Mouse (Mus musculus) left cerebral cortex, adult 11 months (tissue): ENCODE results near the gene Mrpl45.
A peak's percentile ranks its signal among the peaks of the same experiment; 100 is the strongest.
"Not testable (repeated sequence)": the region's sequence is repeated elsewhere in the genome, so short reads cannot be mapped to it uniquely, and the experiment has no call there.

Experiments
- DNase-seq: peaks from one replicate; pipeline ENCODE4 v3.0.0; 2022; ENCODE audit warnings: low spot score

Gene Mrpl45

GRCm38 (mm10) chr11:97296542-97296941, 19.0 kb upstream of the Mrpl45 start:
- no peak for DNase-seq

- DNase-seq: no peak
Observed at GRCm38 (mm10) chr11:97299939-97300338, 15.6 kb upstream of the Mrpl45 start.

- no peak for DNase-seq
Observed at GRCm38 (mm10) chr11:97301406-97301805, 14.1 kb upstream of the Mrpl45 start.

GRCm38 (mm10) chr11:97302231-97302781, 13.2 kb upstream of the Mrpl45 start:
- no peak for DNase-seq

GRCm38 (mm10) chr11:97304631-97305030, 10.9 kb upstream of the Mrpl45 start:
- no peak for DNase-seq

- no peak for DNase-seq
Observed at GRCm38 (mm10) chr11:97307294-97308069, 8.0 kb upstream of the Mrpl45 start.

- no peak for DNase-seq
Observed at GRCm38 (mm10) chr11:97308806-97309450, 6.6 kb upstream of the Mrpl45 start.

GRCm38 (mm10) chr11:97309451-97309836, 6.1 kb upstream of the Mrpl45 start:
- no peak for DNase-seq

GRCm38 (mm10) chr11:97309911-97310571, 5.5 kb upstream of the Mrpl45 start:
- peak; percentile 68 for DNase-seq

GRCm38 (mm10) chr11:97310895-97311631, 4.5 kb upstream of the Mrpl45 start:
- DNase-seq: no peak

GRCm38 (mm10) chr11:97312871-97313270, 2.6 kb upstream of the Mrpl45 start:
- not testable (repeated sequence) for DNase-seq

GRCm38 (mm10) chr11:97314110-97314509, 1.4 kb upstream of the Mrpl45 start:
- no peak for DNase-seq

- DNase-seq: no peak
Observed at GRCm38 (mm10) chr11:97314751-97315503, 589 bp upstream of the Mrpl45 start.

GRCm38 (mm10) chr11:97321197-97321596, 5.7 kb downstream of the Mrpl45 start:
- DNase-seq: no peak

- DNase-seq: not testable (repeated sequence)
Observed at GRCm38 (mm10) chr11:97321894-97322600, 6.5 kb downstream of the Mrpl45 start.

- no peak for DNase-seq
Observed at GRCm38 (mm10) chr11:97325224-97325623, 9.7 kb downstream of the Mrpl45 start.

GRCm38 (mm10) chr11:97328148-97328547, 12.6 kb downstream of the Mrpl45 start:
- no peak for DNase-seq

GRCm38 (mm10) chr11:97330315-97330714, 14.8 kb downstream of the Mrpl45 start:
- no peak for DNase-seq

- no peak for DNase-seq
Observed at GRCm38 (mm10) chr11:97331231-97332190, 16.0 kb downstream of the Mrpl45 start.
